Mouse (Mus musculus) urinary bladder, postnatal 0 days (tissue): ENCODE results near the gene Mrfap1. TPM values are rescaled to one million over a fixed set of nuclear protein-coding genes. Genes with fewer than 3 reads are reported as not detected.

Experiments
- polyA plus RNA-seq: library from polyadenylated mRNA; unstranded; fragments of >200 nt; fragmentation: Nextera tagmentation; extraction: Ambion mirVana; gene quantifications from 2 replicates; pipeline ENCODE4 v1.2.1, GENCODE M21; 2015

Gene Mrfap1
- 340 and 384 TPM in 2 replicates for polyA plus RNA-seq

DNA sequence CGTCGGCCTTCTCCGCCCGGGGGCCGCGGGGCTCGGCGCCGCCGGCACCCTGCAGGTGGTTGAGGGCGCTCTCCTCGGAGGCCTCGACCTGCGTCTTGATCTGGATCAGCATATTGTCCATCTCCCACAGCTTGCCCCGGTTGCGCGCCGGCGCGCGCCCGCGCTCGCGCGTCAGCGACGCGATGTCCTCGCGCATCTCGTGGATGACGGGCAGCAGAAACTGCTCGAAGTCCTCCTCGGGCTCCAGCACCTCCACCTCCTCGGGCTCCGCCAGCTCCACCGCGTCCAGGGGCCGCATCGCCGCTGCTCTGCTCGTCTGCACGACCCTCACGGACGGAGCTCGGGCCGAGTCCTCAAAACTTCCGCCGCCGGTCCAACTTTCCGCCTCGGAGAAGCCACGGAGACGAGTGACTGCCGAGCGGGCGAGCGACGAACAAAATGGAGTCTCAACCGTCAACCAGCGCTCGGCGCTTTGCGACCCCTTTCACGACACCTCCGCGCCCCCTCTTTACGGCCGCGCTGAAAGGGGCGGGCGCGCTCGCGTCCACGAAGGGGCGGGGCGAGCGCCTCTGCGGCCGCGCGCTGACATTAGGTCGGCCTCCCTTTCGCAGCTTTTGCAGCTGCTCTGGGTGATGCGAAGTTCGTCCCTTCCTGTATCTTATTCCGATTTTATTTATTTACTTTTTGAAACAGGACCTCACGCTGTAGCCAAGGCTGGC, at the start of gene Mrfap1:
Mrfap1 (minus strand) TSS at position 477 of the 719 bp plus-strand sequence.

GRCm38 (mm10) chr5:36829913-36830879, 33.6 kb upstream of the Mrfap1 start, which contains the start of gene Man2b2:
Gene Man2b2 (minus strand): TSS chr5:36830653.

GRCm38 (mm10) chr5:36748536-36749061, 48.0 kb downstream of the Mrfap1 start, which contains the start of gene Bloc1s4:
Gene Bloc1s4 (minus strand): TSS chr5:36748650.

Other genes starting within 250 kb of the Mrfap1 start
- 10.1 and 10.4 TPM in 2 replicates for gene Tbc1d14, start 203.5 kb downstream of the Mrfap1 start, polyA plus RNA-seq
- gene D5Ertd579e, start 100.7 kb downstream of the Mrfap1 start, polyA plus RNA-seq: 16.4 and 18.6 TPM in 2 replicates
- 22.1 and 22.5 TPM in 2 replicates for gene Bloc1s4, start 48.1 kb downstream of the Mrfap1 start, polyA plus RNA-seq
- 20.5 and 22.7 TPM in 2 replicates for gene Man2b2, start 33.9 kb upstream of the Mrfap1 start, polyA plus RNA-seq
- 0.12 and 0.18 TPM in 2 replicates for gene Ppp2r2c, start 71.7 kb upstream of the Mrfap1 start, polyA plus RNA-seq
- gene Wfs1, start 192.4 kb upstream of the Mrfap1 start, polyA plus RNA-seq: 15.1 and 15.7 TPM in 2 replicates